Mouse (Mus musculus): ENCODE measurements at regions not wholly inside any gene's neighbourhood (a gene's known extent, or its start where the extent isn't known, plus 50 kb on each side); places are given as distances from the start of the nearest gene placed in this dataset.

DNA sequence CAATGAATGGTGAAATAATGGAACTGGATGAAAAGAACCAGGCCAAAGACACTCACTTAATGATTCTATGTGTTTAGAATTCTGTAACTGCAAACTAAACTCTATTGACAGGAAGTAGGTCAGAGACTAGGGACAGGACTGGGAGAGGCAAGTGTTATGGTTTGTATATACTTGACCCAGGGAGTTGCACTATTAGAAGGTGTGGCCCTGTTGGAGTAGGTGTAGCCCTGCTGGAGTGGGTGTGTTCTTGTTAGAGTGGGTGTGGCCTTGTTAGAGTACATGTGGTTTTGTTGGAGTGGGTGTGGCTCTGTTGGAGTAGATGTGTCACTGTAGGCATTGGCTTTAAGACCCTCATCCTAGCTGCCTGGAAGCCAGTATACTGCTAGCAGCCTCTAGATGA, 93.0 kb upstream of the Npas2 start:
- no peak for DNase-seq (ENCODE audit: low spot score)

DNA sequence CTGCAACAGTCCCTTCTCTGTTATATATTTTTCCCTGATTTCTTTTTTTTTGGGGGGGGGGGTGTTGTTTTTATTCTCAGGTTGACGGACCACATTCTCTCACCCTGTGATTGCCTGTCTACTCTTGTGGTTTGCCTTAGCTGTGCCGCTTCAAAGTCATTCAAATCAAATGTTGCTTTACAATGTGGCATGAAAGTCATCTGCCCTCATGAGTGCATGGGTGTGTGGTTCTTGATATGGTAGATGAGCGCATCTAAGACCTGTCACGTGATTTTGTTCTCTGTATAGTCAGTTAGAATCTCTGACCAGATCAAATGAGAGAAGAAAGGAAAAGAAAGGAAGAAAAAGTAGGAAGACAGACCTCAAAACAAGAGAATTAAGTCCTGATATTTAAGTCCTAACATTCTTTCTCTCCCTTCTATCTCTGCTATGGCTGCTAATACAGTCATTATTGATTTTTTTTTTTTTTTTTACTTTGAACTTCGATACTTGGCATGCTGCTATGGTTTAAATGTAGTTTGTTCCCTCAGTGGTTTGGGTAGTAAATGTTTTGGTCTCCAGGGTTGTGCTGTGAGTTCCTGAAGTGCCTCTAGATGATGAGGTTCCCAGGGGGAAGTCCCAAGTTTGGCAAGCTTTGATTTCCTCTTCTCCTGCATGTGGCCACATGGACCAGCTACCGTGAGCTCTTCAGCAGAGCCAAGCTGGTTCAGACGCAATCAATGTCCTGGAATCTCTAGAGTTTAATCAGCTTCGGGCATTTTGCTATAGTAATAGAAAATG, 91.2 kb upstream of the Npas2 start:
- DNase-seq (ENCODE audit: low spot score): no peak

DNA sequence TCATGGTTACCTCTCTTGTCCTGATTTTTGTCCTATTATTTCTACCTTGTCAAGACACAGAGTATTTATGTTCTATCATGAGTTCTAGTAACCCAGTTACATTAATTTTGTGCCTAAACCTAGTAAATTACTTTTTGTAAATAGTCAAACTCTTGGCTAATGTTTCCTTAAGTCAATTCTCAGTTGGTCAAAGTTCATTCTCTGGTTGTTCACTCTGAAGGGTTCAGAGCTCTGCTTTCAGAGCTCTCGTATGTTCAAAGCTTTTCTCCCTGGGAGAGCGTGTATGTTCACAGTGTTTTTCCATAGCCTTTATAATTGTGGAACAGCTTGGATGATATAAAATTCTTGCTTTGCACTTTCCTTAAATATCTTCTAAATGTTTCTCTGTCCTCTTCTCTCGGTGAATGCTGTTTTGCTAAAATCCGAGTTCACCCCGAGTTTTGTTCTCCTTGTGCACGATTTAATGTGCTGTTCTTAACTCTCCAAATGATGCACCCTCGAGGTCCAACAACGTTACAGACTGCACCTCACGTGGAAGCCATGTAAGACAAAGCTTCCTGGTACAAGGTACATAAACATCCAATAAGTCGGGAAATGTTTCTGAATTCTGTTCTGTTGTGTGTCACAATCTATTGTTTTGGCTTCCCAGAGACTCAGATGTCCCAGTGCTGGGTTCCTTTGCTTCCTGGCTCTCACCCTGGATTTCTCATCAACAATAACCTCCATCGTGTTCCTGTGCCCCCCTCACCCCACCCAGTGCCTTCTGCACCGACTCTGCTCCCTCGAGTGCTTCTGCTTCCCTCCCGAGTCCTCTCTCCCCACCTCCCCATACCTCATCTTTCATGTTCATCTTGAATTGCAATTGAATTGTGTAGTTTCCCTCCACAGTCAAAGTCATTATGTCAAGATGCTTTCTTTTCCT, 90.3 kb upstream of the Npas2 start:
- DNase-seq (ENCODE audit: low spot score): no peak

GRCm38 (mm10) chr1:39105546-39106371, 87.8 kb upstream of the Npas2 start:
- peak; percentile 81 for DNase-seq (ENCODE audit: low spot score)

DNA sequence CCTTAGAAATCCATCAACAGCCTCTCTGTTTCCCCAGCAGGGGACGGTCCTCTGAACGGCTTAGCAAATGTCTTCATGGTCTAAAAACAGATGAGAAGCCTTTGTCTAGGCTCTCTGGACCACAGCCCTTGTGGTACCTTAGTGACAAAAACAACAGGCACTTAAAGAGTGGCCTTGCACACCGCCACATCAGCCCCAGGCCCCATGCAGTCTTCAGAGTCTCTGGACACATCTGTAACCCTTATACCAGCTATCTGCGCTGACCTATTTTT, 87.2 kb upstream of the Npas2 start:
- DNase-seq (ENCODE audit: low spot score): peak; percentile 57

DNA sequence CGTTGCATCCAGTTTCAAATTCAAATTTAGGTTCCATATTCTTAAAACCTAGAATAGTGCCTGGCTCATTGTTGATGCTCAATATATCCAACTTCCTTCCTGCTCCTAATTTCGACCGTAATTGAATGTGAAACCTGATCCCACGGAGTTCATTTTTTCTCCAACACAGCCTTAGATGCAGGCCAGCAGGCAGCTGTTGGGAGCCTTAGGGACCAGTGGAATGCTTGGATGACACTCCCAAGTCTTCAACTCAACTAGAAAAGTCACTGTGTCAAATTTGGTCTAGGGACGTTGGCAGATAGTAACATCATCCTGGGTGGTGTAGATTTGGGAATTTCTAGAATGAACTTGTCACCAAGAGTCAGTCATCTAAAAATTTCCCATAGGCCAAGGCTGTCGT, 86.9 kb upstream of the Npas2 start:
- peak; percentile 37 for DNase-seq (ENCODE audit: low spot score)

GRCm38 (mm10) chr1:39116319-39116718, 77.2 kb upstream of the Npas2 start:
- no peak for DNase-seq (ENCODE audit: low spot score)

GRCm38 (mm10) chr1:39122316-39123015, 71.1 kb upstream of the Npas2 start:
- DNase-seq (ENCODE audit: low spot score): peak; percentile 40

- DNase-seq (ENCODE audit: low spot score): peak; percentile 18
Measured at GRCm38 (mm10) chr1:39123081-39123812, 70.3 kb upstream of the Npas2 start.

DNA sequence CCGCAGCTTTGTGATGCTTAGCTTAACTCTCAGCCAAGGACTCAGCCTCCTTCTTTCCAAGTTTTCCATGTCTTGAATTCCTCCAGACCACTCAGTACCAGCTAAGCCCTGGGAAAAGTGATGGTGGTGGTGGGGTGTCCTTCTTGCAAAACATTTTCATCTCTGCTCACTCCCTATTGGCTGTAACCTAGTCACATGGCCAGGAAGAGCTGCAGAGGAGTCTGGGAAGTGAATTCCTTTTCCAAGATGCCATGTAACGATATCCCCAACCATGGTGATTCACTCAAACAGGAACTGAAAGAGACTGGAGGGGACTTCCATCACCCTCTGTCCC, 69.8 kb upstream of the Npas2 start:
- no peak for DNase-seq (ENCODE audit: low spot score)

GRCm38 (mm10) chr1:39134521-39134920, 59.0 kb upstream of the Npas2 start:
- no peak for DNase-seq (ENCODE audit: low spot score)

- no peak for DNase-seq (ENCODE audit: low spot score)
Measured at GRCm38 (mm10) chr1:39143054-39143453, 50.5 kb upstream of the Npas2 start.

DNA sequence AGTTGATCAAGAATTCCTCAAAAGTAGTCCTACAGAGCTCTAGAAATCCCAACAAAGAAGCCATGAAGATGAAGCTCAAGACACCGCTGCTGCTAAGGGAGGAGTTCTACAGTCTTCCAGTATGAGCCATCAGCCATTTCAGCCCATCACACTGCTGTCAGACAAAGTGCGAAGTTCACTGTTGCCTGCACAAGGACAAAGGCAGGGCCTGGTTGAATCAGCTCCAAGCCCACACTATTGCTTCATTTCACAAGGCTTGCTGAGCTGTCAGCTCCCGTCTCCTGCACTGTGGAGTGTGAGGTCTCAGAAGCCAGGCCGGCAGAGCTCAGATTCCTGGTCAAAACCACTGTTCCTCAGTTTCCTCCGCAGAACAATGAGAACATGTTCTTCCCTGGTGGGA, 49.9 kb upstream of the Npas2 start:
- DNase-seq (ENCODE audit: low spot score): no peak

All from MN1 (cell line).